Mouse (Mus musculus) kidney, postnatal 25 days (tissue): ENCODE data around the gene Dbn1.
A peak's percentile ranks its signal among the peaks of the same experiment; 100 is the strongest.

Source experiments
- DNase-seq, 2 experiments: peaks; one replicate each; pipeline ENCODE4 v3.0.0; 2021; ENCODE audit warnings: mixed read lengths in 2 of 2

Dbn1 gene

DNA sequence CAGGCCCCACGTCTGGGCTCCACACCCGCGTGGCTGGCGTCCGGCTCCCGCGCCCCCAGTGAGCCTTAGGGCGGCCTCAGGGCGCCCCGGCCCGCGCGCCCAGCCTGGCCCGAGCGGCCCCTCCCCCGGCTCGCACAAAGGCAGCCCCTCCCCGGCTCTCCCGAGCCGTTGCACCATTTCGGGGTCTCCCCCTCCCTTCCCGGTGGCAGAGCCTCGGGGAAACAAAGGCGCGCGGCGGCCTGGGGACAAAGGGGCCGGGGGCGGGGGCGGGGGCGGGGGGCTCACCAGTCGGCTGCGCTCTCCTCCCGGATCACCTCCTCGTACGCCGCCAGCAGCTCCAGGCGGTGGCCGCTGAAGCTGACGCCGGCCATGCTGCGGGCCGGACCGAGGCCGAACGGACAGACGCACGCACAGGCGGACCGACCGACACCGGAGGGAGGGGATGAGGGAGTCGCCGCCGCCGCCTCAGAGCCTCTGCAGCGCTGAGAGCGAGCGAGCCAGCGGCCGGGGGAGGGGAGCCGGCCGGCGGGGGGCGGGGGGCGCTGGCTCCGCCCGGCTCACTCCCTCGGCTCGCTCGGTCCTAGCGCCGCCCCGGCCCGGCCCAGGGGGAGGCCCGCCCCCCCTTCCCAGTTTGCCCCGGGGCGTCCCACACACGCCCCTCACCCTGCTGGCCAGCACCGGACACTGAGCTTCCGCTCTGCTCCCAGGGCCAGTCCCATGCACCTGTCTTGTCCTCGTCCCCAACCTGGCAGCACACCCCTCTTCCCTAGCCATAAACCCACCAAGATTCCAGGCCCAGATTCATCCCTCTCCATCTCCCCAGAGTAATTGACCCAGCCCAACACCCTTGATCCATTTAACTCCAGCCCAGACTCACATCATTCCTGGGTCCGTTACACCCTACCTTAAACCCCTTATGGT lies at the start of gene Dbn1:
Dbn1 (minus strand) TSS at position 534 of the 921 bp plus-strand sequence.
- DNase-seq: peak; percentile 47 to 74

- peak; percentile 98 to 99 for DNase-seq
These were observed 48.6 kb upstream of the Dbn1 start, which contains the start of gene Ddx41 for GRCm38 (mm10) chr13:55536194-55537175. Gene Ddx41, minus strand, starts transcription at chr13:55536658.

DNA sequence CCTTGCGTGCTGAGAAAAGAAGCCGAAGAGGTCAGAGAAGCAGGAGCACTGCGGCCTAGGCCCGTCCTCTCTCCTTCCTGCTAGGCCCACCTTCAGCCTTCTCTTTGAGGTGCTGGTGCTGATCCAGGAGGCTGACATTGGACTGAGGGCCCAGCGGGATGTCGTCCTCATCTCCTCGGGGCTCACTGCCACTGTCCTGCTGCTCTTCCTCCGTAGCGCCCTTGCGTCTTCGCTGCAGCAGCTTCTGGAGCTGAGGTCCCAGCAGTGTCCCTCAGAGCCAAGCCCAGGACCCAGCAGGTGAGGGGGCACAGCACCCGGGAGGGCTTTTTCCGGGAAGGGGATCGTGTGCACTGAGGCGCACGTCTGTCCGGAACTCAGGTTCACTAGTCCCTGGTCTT lies 47.9 kb upstream of the Dbn1 start:
- peak in 1 of 2 experiments; percentile 40 for DNase-seq

- DNase-seq: no peak
These were observed 47.3 kb upstream of the Dbn1 start for GRCm38 (mm10) chr13:55535191-55535590.

- peak in 1 of 2 experiments; percentile 39 for DNase-seq
These were observed 41.4 kb upstream of the Dbn1 start, which contains the start of gene Dok3 for GRCm38 (mm10) chr13:55529198-55529915. Gene Dok3, minus strand, starts transcription at chr13:55529296.

DNA sequence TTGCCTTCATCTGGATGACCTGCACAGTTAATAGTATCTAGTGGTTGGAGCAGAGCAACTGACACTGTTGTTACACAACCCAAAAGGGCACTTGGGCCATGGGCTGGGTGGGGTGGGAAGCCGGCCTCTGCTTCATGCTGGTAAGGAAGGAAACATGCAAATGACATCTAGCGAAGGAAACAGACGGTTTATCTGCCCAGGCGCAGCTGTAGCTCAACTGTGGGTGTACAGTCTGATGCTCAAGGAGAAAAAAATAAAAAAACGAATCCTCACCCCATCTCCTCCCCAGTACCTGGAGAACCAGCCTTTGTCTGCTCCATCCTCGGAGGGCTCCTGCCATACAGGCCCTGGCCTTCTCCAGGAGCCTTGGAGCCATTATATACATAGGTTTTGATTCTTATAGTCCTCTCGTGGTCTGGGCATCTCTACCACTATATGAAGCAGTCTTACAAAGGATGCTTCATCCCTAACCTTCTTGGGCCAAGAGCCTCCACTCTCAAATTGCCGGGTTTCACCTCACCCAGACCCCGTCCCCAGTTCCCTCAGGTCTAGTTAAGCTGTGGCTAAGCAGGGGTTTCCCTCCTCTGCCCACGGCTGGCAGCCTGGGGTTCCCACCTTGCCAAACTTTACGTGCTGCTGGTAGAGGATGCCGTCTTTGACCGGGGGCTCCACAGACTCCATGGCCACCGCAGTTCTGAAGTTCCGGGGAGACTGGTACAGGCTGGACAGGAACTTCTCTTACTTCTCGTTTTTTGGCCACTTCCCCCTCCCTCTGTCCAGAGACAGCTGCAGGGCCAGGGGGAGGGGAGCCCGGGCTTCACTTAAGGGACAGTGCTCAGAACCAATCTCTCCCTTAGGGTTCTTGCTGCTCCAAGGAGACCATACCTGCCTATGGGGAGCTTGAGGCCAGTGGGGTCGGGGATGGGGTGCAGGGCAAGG lies 40.2 kb upstream of the Dbn1 start:
- DNase-seq: no peak

DNA sequence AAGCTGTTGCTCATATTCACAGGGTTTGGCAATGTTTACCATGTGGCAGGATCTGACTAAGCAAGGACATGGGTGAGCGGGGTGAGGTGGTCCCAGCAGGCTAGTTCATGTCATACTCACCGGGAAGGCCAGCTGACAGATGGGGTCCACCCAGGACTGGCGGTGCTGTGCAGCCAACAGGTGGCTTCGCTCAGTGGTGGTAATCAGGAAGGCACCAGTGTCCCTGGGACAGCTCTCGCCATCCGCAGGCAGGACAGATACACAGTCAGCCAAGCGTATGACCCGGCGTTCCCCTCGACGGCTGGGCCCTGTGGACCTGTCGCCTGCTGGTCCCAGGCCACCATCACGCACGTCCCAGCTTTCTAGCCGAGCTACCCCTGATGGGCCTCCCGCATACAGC lies 39.3 kb upstream of the Dbn1 start:
- DNase-seq: no peak

DNA sequence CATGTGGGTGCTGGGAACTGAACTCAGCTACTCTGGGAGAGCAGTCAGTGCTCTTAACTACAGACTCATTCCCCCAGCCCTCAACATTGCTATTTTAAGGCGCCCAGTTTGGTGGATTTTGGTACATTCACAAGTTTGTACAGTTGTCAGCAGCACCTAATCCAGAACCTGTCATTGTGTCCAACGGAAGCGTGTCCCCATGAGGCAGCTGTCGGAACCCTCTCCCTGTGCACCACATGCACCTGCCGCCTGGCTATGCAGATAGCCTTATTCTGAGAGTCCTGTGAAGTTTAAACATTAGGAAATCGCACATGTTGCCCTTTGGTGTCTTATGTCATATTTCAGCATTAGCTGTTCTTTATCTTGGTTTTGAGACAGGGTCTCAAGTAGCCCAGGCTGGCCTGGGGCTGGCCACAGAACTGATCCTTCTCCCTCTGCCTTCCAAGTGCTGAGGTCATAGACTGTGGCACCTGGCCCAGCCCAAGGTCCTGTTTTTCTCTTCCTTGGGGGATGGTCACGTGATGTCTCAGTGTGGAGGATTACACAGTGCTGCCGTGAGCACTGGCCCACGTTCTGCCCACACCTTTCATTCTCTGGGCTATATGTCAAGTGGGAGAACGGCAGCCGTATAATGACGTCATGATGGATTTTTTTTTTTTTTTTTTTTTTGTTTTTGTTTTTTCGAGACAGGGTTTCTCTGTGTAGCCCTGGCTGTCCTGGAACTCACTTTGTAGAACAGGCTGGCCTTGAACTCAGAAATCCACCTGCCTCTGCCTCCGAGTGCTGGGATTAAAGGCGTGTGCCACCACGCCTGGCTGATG lies 38.0 kb upstream of the Dbn1 start:
- DNase-seq: no peak

GRCm38 (mm10) chr13:55523951-55524600 lies 36.2 kb upstream of the Dbn1 start:
- DNase-seq: no peak

- peak; percentile 79 to 85 for DNase-seq
These were observed 35.4 kb upstream of the Dbn1 start for GRCm38 (mm10) chr13:55523278-55523677.

GRCm38 (mm10) chr13:55522730-55523129 lies 34.8 kb upstream of the Dbn1 start:
- DNase-seq: no peak

- DNase-seq: no peak
These were observed 31.7 kb upstream of the Dbn1 start for GRCm38 (mm10) chr13:55519606-55520005.

- peak; percentile 84 to 96 for DNase-seq
These were observed 29.0 kb upstream of the Dbn1 start for GRCm38 (mm10) chr13:55516955-55517354.

DNA sequence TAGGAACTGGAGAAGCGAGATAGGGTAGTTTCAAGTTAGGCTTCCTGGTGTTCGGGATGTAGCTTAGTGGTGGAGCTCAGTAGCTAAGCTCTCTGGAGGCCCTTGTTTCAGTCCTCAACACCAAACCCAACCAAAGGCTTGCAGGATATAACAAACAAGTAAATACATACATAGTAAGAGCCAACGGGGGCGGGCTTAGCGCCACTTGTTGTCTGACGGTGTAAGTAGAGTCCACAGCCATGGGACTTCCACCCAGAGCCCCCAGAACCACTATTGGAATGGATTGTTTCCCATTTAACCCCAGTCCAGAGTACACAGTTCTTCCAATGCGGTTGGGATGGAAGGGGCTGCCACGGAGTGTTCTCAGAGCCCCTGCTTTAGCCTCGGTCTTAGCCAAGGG lies 25.9 kb upstream of the Dbn1 start:
- DNase-seq: no peak

DNA sequence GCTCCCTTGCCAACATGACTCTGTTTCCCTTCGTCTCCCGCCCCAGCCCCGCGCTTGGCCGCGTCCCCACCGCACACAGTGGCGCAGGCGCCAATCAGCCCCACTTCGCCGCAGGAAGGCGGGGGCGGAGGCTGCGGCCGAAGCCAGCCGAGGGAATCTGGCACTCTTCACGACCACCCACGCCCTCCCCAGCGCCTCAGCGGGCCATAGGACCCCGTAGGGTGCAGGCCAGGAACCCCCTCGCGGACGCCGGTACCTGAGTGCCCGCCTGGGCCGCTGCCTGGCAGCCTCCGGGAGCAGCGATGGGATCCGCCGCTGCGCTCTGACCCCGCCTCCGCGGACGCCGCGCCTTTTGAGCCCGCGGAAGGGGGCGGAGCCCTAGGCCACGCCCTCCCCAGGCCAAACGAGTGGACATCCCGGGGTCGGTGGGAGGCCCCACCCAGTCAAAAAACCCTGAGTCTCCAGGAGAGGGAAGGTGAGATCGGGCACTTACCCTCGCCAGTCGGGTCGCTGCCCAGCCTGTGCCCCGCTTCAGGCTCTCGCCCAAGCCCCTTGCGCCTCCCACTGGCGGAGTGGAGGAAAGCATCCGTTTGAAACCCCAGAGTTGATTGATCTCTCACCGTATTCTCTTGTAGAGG lies 25.3 kb upstream of the Dbn1 start, which contains the start of gene Pdlim7:
Pdlim7 (minus strand) TSS at position 566 of the 638 bp plus-strand sequence.
- peak; percentile 89 to 92 for DNase-seq

- peak; percentile 72 to 82 for DNase-seq
These were observed 24.6 kb upstream of the Dbn1 start for GRCm38 (mm10) chr13:55512379-55513031.

- DNase-seq: peak in 1 of 2 experiments; percentile 50
These were observed 23.6 kb upstream of the Dbn1 start for GRCm38 (mm10) chr13:55511492-55511861.

- peak; percentile 73 to 83 for DNase-seq
These were observed 23.0 kb upstream of the Dbn1 start for GRCm38 (mm10) chr13:55510668-55511491.
